In genomic region chr17:7246893-7247556, GRCm38 (mm10) we compare ENCODE assay signal across 18 mouse cellular contexts.
DNase-seq lines count a peak whose midpoint lies in the region; TF ChIP-seq lines count a peak whose summit lies in the region.
"Had no signal": no experiment of that assay in that cellular context is flagged by ENCODE, and none has a peak within 500 bp of the region (broad histone marks: within the 10 kb centered on the region; RNA-seq: fewer than 3 reads in every experiment).

No protein-coding gene starts in this region.

- dilution Hi-C loops in CH12.LX (cut with MboI; ENCODE audit: extremely low pct_ligation_motif_present, extremely low pct_unique_long_range_greater_than_20kb, low sequenced_read_pairs) = no loop called here

- H3K9ac ChIP-seq in CH12.LX (ENCODE audit: insufficient read depth, low read depth) = no peak overlapping the region
- H3K9ac ChIP-seq: forebrain, postnatal 0 days; heart, embryonic 13.5 days; hindbrain, embryonic 12.5 days had no signal

- DNase-seq in gastrocnemius, postnatal 14 days = peak; percentile 0
- DNase-seq in gastrocnemius, postnatal 10 days = no peak
- peak; percentile 26 for DNase-seq in CH12.LX (ENCODE audit: extremely low read depth)
- peak; percentile 17 for DNase-seq in ES-CJ7 (ENCODE audit: low read depth, low spot score)
- peak; percentile 92 for DNase-seq in ZHBTc4 (ENCODE audit: low read depth, low spot score)
- DNase-seq in embryo, embryonic 9.5 days (ENCODE audit: extremely low spot score) = no peak
- no peak for DNase-seq in urinary bladder, postnatal 36 days (ENCODE audit: low spot score in 2 of 2)
- DNase-seq: adrenal gland, postnatal 10 days; cerebellum, adult 11-12 months; cerebellum, adult 9-11 months; cerebellum, postnatal 36 days; forebrain, postnatal 0 days; gastrocnemius, adult 2 months; heart, postnatal 36 days; kidney, adult 8-10 months had no signal

- no peak for TF ChIP-seq POLR2A in CH12.LX (IDR thresholded peaks at IDR 0.05; ENCODE audit: low read depth, low read length)

- TF ChIP-seq EP300 in CH12.LX (IDR thresholded peaks at IDR 0.05; ENCODE audit: low read length) = no peak

- H3K27me3 ChIP-seq in CH12.LX (replicated peaks) = no peaks in the 10 kb centered on the region
- H3K27me3 ChIP-seq: heart, embryonic 13.5 days; hindbrain, embryonic 12.5 days had no signal

- H3K9me3 ChIP-seq in CH12.LX (replicated peaks; ENCODE audit: low read length) = no peaks in the 10 kb centered on the region
- H3K9me3 ChIP-seq: embryonic facial prominence, embryonic 10.5 days; heart, embryonic 13.5 days; hindbrain, embryonic 12.5 days had no signal

- TF ChIP-seq RAD21 in CH12.LX (IDR thresholded peaks at IDR 0.05; ENCODE audit: low read depth, low read length) = no peak

- intact Hi-C loops in gastrocnemius, postnatal 14 days (cut with DNase I; ENCODE audit: low total_unique reads) = no loop called here

- H3K4me2 ChIP-seq in CH12.LX (ENCODE audit: insufficient read depth, low read depth, poor library complexity, severe bottlenecking) = no peak overlapping the region
- H3K4me2 ChIP-seq: heart, embryonic 13.5 days; hindbrain, embryonic 12.5 days had no signal

- in situ Hi-C loops in CH12.LX (cut with MboI; ENCODE audit: low pct_ligation_motif_present, low pct_unique_long_range_greater_than_20kb, low sequenced_read_pairs) = no loop called here

- H3K4me1 ChIP-seq in CH12.LX (ENCODE audit: control insufficient read depth in 1 of 2, insufficient read depth in 2 of 2) = peaks cover 14 to 46% of the 10 kb centered on the region in 2 experiments
- H3K4me1 ChIP-seq: embryonic facial prominence, embryonic 10.5 days had no signal

- H3K27ac ChIP-seq in CH12.LX (ENCODE audit: insufficient read depth, low read depth) = no peak overlapping the region
- H3K27ac ChIP-seq: embryonic facial prominence, embryonic 10.5 days; gastrocnemius, adult 2 months; heart, embryonic 13.5 days; hindbrain, embryonic 12.5 days had no signal

- H3K36me3 ChIP-seq in CH12.LX (replicated peaks in 1 of 2; ENCODE audit: control insufficient read depth in 1 of 2, insufficient read depth in 1 of 2, low read length in 1 of 2) = no peaks in the 10 kb centered on the region

- no peak for TF ChIP-seq CTCF in CH12.LX (conservative IDR thresholded peaks at IDR 0.05 in 1 of 2, IDR thresholded peaks at IDR 0.05 in 1 of 2; ENCODE audit: low read depth in 2 of 2, low read length in 2 of 2)

- H3K4me3 ChIP-seq in CH12.LX (replicated peaks in 1 of 3; ENCODE audit: low read depth in 2 of 3, low read length in 2 of 3, poor library complexity in 1 of 3) = no peak overlapping the region
- H3K4me3 ChIP-seq: embryonic facial prominence, embryonic 10.5 days; gastrocnemius, adult 2 months; heart, embryonic 13.5 days; hindbrain, embryonic 12.5 days had no signal

- no peaks in the 10 kb centered on the region for H3K79me2 ChIP-seq in CH12.LX (replicated peaks; ENCODE audit: control insufficient read depth, extremely low read depth, insufficient read depth, poor library complexity, severe bottlenecking)

TF ChIP-seq in CH12.LX, 34 proteins besides CTCF, POLR2A, EP300 and RAD21:
- TF ChIP-seq SMC3 (IDR thresholded peaks at IDR 0.05; ENCODE audit: low read depth, low read length) = no peak
- no peak for TF ChIP-seq MAZ (IDR thresholded peaks at IDR 0.05; ENCODE audit: low read depth, low read length)
- TF ChIP-seq MYC (IDR thresholded peaks at IDR 0.05; ENCODE audit: low read depth, low read length) = no peak
- TF ChIP-seq NRF1 (IDR thresholded peaks at IDR 0.05; ENCODE audit: low read depth, low read length) = no peak
- TF ChIP-seq NELFE (IDR thresholded peaks at IDR 0.05; ENCODE audit: low read depth, low read length) = no peak
- TF ChIP-seq SIN3A (IDR thresholded peaks at IDR 0.05; ENCODE audit: low read length) = no peak
- no peak for TF ChIP-seq PAX5 (IDR thresholded peaks at IDR 0.05; ENCODE audit: low read length)
- TF ChIP-seq KAT2A (IDR thresholded peaks at IDR 0.05; ENCODE audit: insufficient replicate concordance, low read length) = no peak
- no peak for TF ChIP-seq HCFC1 (IDR thresholded peaks at IDR 0.05; ENCODE audit: low read depth, low read length)
- TF ChIP-seq IRF4 (IDR thresholded peaks at IDR 0.05; ENCODE audit: low read depth, low read length) = no peak
- TF ChIP-seq CHD1 (IDR thresholded peaks at IDR 0.05; ENCODE audit: low read depth, low read length) = no peak
- no peak for TF ChIP-seq ELF1 (IDR thresholded peaks at IDR 0.05; ENCODE audit: low read depth, low read length)
- no peak for TF ChIP-seq GABPA (IDR thresholded peaks at IDR 0.05; ENCODE audit: insufficient replicate concordance, low read depth, low read length)
- no peak for TF ChIP-seq MXI1 (IDR thresholded peaks at IDR 0.05; ENCODE audit: low read depth, low read length)
- no peak for TF ChIP-seq TCF12 (IDR thresholded peaks at IDR 0.05; ENCODE audit: low read depth, low read length)
- no peak for TF ChIP-seq USF1 (IDR thresholded peaks at IDR 0.05; ENCODE audit: low read depth, low read length)
- TF ChIP-seq CHD2 (IDR thresholded peaks at IDR 0.05; ENCODE audit: low read length) = no peak
- no peak for TF ChIP-seq RCOR1 (conservative IDR thresholded peaks at IDR 0.05; ENCODE audit: low read depth, low read length)

Comparison
In these comparisons a context has a peak if more than half of its experiments do, and no peak if none do; other contexts are left out.
1. DNase-seq: peak in gastrocnemius, postnatal 14 days (single experiment), CH12.LX (single experiment), ES-CJ7 (single experiment) and ZHBTc4 (single experiment); none in gastrocnemius, postnatal 10 days (single experiment), embryo, embryonic 9.5 days (single experiment) and urinary bladder, postnatal 36 days (0 of 2).